Mouse (Mus musculus) small intestine, adult 2 months (tissue): ENCODE measurements at regions not wholly inside any gene's neighbourhood (a gene's known extent, or its start where the extent isn't known, plus 50 kb on each side); places are given as distances from the start of the nearest gene placed in this dataset.

Source experiments
- CTCF ChIP-seq: fragments of 200-500 bp; IDR thresholded peaks from 2 replicates; pipeline ENCODE4 v1.5.1; 2012; ENCODE audit warnings: low read depth, mild to moderate bottlenecking, control low read depth, inconsistent platforms, low read length, moderate library complexity, mixed read lengths; ENCODE audit not compliant: insufficient replicate concordance, insufficient read length; ENCODE audit errors: extremely low read depth
- POLR2A ChIP-seq: fragments of 200-500 bp; IDR thresholded peaks from 2 replicates; pipeline ENCODE4 v1.6.1; 2012; ENCODE audit warnings: low read depth, mild to moderate bottlenecking, control low read depth, inconsistent platforms, low read length, moderate library complexity

- no peak for TF ChIP-seq POLR2A
- no peak for TF ChIP-seq CTCF
These were observed 69.2 kb upstream of the Hypm start for GRCm38 (mm10) chrX:9777498-9777897.
